Mouse (Mus musculus) c-Kit-negative CD71-positive TER-119-positive erythroid progenitor cells, embryonic 14.5 days (primary cell): ENCODE measurements around the gene Lrrc58.

Experiments
- DNase-seq: peaks from one replicate; pipeline ENCODE4 v3.0.0-alpha.2; 2013; ENCODE audit warnings: low read depth, low spot score

Gene Lrrc58

GRCm38 (mm10) chr16:37869470-37870231, 1.5 kb downstream of the Lrrc58 start:
- DNase-seq: no peak

- no peak for DNase-seq
These were observed 3.0 kb downstream of the Lrrc58 start for GRCm38 (mm10) chr16:37871112-37871715.

- no peak for DNase-seq
These were observed 6.5 kb downstream of the Lrrc58 start for GRCm38 (mm10) chr16:37874501-37875235.

GRCm38 (mm10) chr16:37877406-37877805, 9.2 kb downstream of the Lrrc58 start:
- DNase-seq: no peak

GRCm38 (mm10) chr16:37878951-37879505, 10.8 kb downstream of the Lrrc58 start:
- no peak for DNase-seq

GRCm38 (mm10) chr16:37879750-37880419, 11.7 kb downstream of the Lrrc58 start:
- no peak for DNase-seq

- DNase-seq: no peak
These were observed 13.0 kb downstream of the Lrrc58 start for GRCm38 (mm10) chr16:37881168-37881567.

- no peak for DNase-seq
These were observed 20.8 kb downstream of the Lrrc58 start for GRCm38 (mm10) chr16:37888986-37889385.

- DNase-seq: no peak
These were observed 24.5 kb downstream of the Lrrc58 start for GRCm38 (mm10) chr16:37892667-37893066.

GRCm38 (mm10) chr16:37893381-37893780, 25.2 kb downstream of the Lrrc58 start:
- no peak for DNase-seq

- no peak for DNase-seq
These were observed 25.8 kb downstream of the Lrrc58 start for GRCm38 (mm10) chr16:37893942-37894341.

- no peak for DNase-seq
These were observed 30.6 kb downstream of the Lrrc58 start for GRCm38 (mm10) chr16:37898790-37899189.

GRCm38 (mm10) chr16:37899357-37899756, 31.2 kb downstream of the Lrrc58 start:
- no peak for DNase-seq

- DNase-seq: no peak
These were observed 33.1 kb downstream of the Lrrc58 start for GRCm38 (mm10) chr16:37901318-37901717.

GRCm38 (mm10) chr16:37906456-37906855, 38.3 kb downstream of the Lrrc58 start:
- DNase-seq: no peak

GRCm38 (mm10) chr16:37911086-37911485, 42.9 kb downstream of the Lrrc58 start:
- no peak for DNase-seq

- no peak for DNase-seq
These were observed 48.1 kb downstream of the Lrrc58 start, which contains the start of gene Gpr156 for GRCm38 (mm10) chr16:37916138-37916817. TSS of gene Gpr156 (plus strand) at chr16:37916496.

- no peak for DNase-seq
These were observed 48.6 kb downstream of the Lrrc58 start for GRCm38 (mm10) chr16:37916818-37917201.

GRCm38 (mm10) chr16:37919000-37919399, 50.8 kb downstream of the Lrrc58 start:
- no peak for DNase-seq

- DNase-seq: no peak
These were observed 52.7 kb downstream of the Lrrc58 start for GRCm38 (mm10) chr16:37920842-37921409.

GRCm38 (mm10) chr16:37926087-37926486, 57.9 kb downstream of the Lrrc58 start:
- DNase-seq: no peak
